Mouse (Mus musculus): ENCODE data around the gene B4galnt1.

B4galnt1 gene

GRCm38 (mm10) chr10:127199474-127199873, 34.4 kb downstream of the B4galnt1 start:
- DNase-seq (ENCODE audit: extremely low read depth, insufficient read length, low spot score): no peak

- no peak for DNase-seq (ENCODE audit: extremely low read depth, insufficient read length, low spot score)
These were observed 35.3 kb downstream of the B4galnt1 start for GRCm38 (mm10) chr10:127200279-127200678.

GRCm38 (mm10) chr10:127203106-127203505, 38.1 kb downstream of the B4galnt1 start:
- DNase-seq (ENCODE audit: extremely low read depth, insufficient read length, low spot score): no peak

- no peak for DNase-seq (ENCODE audit: extremely low read depth, insufficient read length, low spot score)
These were observed 39.6 kb downstream of the B4galnt1 start for GRCm38 (mm10) chr10:127204589-127204988.

DNA sequence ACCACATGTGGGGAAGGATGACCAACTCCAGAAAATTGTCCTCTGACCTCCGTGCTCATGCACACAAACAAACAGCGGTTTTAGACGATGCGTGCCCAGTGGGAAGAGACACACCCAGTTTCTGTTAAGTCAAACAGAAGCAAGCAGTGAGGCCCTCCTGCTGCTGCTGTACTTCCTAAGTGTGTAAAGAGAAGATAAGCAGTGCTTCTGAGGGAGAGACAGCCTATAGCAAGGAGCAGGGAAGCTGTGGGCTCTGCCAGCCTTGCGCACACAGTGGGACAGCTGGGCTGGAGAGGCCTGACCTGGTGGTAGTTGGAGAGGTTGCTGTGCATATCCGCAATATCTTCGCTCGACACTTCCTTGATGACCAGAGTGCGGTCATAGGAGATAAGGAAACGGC, 40.3 kb downstream of the B4galnt1 start:
- DNase-seq (ENCODE audit: extremely low read depth, insufficient read length, low spot score): no peak

DNA sequence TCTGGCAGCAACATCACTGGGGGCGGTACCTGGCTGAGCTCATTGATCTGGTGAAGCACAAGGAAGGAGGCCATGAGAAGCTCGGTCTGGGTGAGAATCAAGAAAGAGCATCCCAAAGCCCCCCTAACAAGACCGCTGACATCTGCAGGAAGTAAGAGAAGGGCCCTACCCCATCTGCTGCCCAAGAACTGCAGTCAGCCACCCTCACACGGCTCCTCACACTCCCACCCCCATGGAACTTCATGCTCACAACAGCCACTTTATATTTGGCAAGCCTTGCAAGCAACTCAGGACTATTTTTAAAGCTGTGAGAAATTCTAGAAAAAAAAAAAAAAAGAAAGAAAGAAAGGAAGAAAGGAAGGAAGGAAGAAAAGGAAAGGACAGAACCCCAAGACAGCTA, 43.9 kb downstream of the B4galnt1 start:
- DNase-seq (ENCODE audit: extremely low read depth, insufficient read length, low spot score): no peak

- DNase-seq (ENCODE audit: extremely low read depth, insufficient read length, low spot score): no peak
These were observed 45.0 kb downstream of the B4galnt1 start for GRCm38 (mm10) chr10:127209928-127210570.

DNA sequence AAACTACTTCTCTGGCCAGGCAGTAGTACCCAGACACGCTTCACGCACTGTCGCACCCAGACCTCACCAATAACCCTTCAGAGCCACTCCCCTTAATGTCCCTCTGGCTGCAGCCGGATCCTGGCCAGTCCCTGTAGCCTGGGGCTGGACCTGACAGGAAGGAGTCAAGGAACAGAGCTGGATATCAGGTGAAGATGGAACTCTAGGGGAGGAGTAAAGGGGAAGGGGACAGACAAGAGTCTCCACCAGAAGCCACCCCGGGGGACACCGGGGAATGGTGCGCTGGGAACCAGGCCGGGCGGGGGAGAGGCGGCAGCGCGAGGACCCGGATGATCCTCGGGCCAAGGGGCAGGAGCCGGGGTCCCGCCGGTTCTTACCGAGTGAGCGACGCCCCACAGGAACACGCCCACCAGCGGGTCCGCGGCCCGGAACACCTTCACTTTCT, 46.0 kb downstream of the B4galnt1 start:
- DNase-seq (ENCODE audit: extremely low read depth, insufficient read length, low spot score): no peak

DNA sequence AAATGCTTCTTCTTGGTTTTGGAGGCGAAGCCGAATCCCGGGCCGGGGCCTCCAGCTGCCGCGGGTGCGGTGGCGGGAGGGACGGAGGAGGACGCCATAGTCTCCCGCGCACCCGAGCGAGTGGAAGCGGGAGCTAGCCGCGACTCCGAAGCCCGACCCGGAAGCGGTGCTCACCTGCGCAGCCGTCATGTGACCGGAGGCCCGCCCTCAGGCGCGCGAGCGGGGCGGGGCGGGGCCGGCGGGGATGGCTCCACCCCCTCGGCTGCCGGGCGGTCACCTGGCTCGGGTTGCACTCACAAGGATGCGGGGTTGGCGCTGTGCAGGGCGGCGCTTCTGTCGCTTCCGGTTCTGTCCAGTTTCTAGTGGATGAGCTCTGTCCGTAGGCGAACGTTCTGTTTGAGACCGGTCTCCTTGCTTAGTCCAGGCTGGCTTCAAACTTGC, 46.4 kb downstream of the B4galnt1 start, which contains the start of gene Pip4k2c:
Gene Pip4k2c, minus strand, starts transcription at position 172 of the 441 bp plus-strand sequence.
- peak; percentile 94 for DNase-seq (ENCODE audit: extremely low read depth, insufficient read length, low spot score)

- DNase-seq (ENCODE audit: extremely low read depth, insufficient read length, low spot score): no peak
These were observed 48.2 kb downstream of the B4galnt1 start for GRCm38 (mm10) chr10:127213272-127213671.

DNA sequence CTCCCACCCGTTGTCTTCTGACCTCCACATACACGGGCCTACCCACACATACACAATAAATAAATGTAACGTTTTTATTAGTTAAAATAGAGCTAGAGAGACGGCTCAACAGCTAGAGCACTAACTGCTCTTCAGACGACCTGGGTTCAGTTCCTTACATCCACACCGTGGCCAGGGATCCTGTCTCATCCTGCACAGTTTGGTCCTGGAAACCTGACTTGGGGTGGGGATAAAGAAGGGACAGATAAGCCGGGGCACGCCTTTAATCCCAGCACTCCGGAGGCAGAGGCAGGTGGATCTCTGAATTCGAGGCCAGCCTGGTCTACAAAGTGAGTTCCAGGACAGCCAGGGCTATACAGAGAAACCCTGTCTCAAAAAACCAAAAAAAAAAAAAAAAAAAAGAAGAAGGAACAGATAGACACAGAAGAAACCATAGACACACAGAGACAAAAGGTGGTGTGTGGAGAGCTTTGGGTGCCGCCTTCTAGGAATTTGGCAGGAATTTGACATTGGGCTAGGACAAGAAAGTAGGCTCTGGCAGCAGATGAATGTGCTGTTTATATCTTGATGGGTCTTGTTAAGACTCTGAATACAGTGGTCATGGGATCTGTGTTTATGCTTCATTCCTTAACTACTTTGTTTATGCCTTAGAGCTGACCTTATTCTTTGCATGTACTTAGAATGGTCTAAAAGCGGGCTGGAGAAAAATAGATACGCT, 48.8 kb downstream of the B4galnt1 start:
- DNase-seq (ENCODE audit: extremely low read depth, insufficient read length, low spot score): no peak

DNA sequence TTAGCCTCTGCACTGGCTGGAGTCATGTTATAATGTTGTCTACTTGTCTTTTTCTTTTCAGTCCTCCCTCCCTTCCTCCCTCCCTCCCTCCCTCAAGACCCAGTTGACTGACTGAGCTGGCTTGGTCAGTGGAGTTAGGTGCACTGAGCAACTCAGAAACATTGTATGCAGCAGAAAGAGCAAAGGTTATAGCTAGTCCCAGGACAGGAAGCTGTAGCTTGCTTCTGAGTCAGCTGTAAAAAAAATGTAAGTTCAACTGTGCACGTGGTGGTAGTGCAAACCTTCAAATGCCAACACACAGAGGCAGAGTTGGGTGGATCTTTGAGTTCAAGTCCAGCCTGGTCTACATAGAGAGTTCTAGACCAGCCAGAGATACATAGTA, 49.4 kb downstream of the B4galnt1 start:
- no peak for DNase-seq (ENCODE audit: extremely low read depth, insufficient read length, low spot score)

GRCm38 (mm10) chr10:127216456-127216855, 51.4 kb downstream of the B4galnt1 start:
- no peak for DNase-seq (ENCODE audit: extremely low read depth, insufficient read length, low spot score)

GRCm38 (mm10) chr10:127217177-127217576, 52.2 kb downstream of the B4galnt1 start:
- DNase-seq (ENCODE audit: extremely low read depth, insufficient read length, low spot score): no peak

DNA sequence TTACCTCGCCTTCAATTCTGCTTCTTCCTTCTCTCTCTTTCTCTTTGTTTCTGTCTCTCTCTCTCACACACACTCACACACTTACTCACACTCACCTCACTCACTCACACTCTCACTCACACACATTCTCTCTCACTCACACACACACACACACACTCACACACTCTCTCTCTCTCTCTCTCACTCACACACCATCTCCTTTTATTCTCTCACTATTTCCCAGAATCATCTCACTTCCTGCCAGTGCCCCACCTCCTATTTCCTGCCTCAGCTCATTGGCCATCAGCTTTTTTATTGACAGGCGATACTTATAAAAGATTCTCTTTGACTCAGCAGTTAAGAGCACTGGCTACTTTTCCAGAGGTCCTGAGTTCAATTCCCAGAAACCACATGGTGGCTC, 53.3 kb downstream of the B4galnt1 start:
- DNase-seq (ENCODE audit: extremely low read depth, insufficient read length, low spot score): no peak
